Mouse (Mus musculus): ENCODE results near the gene Troap. TPM values are rescaled to one million over a fixed set of nuclear protein-coding genes. Genes with fewer than 3 reads are reported as not detected.

Troap gene
- polyA plus RNA-seq, 1 experiment from 2014 or later, result 27.2 TPM

DNA sequence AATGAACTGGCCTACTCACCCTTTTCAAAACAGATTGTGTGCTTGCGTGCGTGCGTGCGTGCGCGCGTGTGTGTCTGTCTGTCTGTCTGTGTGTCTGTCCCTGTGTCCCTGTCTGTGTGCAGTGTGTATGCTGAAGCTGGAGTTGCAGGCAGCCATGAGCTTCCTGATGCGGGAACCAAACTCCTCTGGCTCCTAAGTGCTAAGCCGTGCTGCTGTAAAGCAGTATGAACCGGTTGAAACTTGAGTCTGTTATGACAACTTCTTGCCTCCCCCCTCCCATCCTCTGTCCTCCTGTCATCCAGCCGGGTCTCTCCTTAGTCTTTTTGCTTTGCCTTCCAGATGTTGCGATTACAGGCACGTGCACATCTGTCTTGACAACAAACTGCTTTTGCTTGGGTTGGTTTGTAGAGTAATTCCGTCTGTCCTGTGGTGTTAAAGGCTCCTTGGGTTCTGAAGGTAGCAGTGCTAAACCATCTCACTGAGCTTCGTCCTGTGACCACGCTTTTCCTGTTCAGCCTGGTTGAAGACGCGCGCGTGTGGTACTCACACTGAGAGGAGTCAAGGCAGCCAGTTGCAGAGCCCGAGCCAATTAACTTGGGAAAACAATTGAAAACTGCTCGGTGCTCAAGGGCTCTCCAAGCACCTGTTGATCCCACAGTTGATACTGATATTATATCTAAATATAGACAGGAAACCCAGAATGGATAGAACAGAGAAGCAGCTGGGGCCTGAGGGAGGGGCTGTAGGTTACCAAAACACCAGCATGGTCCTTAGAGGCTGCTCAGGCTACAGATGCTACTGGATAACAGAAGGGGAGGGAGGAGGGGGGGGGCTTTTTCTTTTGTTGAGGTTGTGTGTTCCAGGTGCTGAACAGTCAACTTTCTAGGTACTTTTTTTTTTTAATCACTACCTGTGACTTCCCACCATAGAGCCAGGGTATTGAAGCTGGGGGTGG lies 55.9 kb downstream of the Troap start:
- WGBS, result 69% methylated on average over 22 of the region's 22 CpGs
- H3K27me3 ChIP-seq (ENCODE audit: control insufficient read depth, insufficient read depth, low read length), result no peaks in the 10 kb centered on the region
- no peaks in the 10 kb centered on the region for H3K36me3 ChIP-seq (ENCODE audit: control insufficient read depth, insufficient read depth, low read length)
- no peak overlapping the region for H3K4me3 ChIP-seq (ENCODE audit: low read depth, low read length)
- no peak overlapping the region for H3K4me2 ChIP-seq
- peaks cover 19% of the 10 kb centered on the region for H3K4me1 ChIP-seq (ENCODE audit: control insufficient read depth, insufficient read depth, low read length)
- H3K9me3 ChIP-seq (ENCODE audit: control insufficient read depth, low read length), result no peaks in the 10 kb centered on the region
- H3K27ac ChIP-seq (ENCODE audit: low read depth, low read length), result no peak overlapping the region; the same call in 1 of the 2 replicates
- DNase-seq (ENCODE audit: low spot score, missing footprints) (peak; percentile 89), ATAC-seq (ENCODE audit: low FRiP score) (no peak)
- no peak overlapping the region for H3K9ac ChIP-seq (ENCODE audit: low read length)

Small RNA genes within 50 kb of the gene (microRNA-seq; reads per million reads assigned to microRNA genes)
- gene Mir6960, result 1.7 reads per million

Other genes with a start within 250 kb of the Troap start
- gene Prkag1, start 243.1 kb upstream of the Troap start, polyA plus RNA-seq (2014; fragmentation: Nextera tagmentation; extraction: Ambion mirVana), result 69.7 and 81.4 TPM in 2 replicates
- 13.2 and 13.3 TPM in 2 replicates for gene Kmt2d, start 203.4 kb upstream of the Troap start, polyA plus RNA-seq (2014; fragmentation: Nextera tagmentation; extraction: Ambion mirVana)
- gene Rhebl1, start 180.0 kb upstream of the Troap start, polyA plus RNA-seq (2014; fragmentation: Nextera tagmentation; extraction: Ambion mirVana), result 14.2 and 16.7 TPM in 2 replicates
- gene Dhh, start 176.0 kb upstream of the Troap start, polyA plus RNA-seq (2014; fragmentation: Nextera tagmentation; extraction: Ambion mirVana), result 0.27 and 0.40 TPM in 2 replicates
- 7.5 and 9.8 TPM in 2 replicates for gene Lmbr1l, start 156.3 kb upstream of the Troap start, polyA plus RNA-seq (2014; fragmentation: Nextera tagmentation; extraction: Ambion mirVana)
- gene Tuba1b, start 140.0 kb upstream of the Troap start, polyA plus RNA-seq (2014; fragmentation: Nextera tagmentation; extraction: Ambion mirVana), result 2,214 and 2,255 TPM in 2 replicates
- not detected in 2 replicates for gene Gm49450, start 121.0 kb upstream of the Troap start, polyA plus RNA-seq (2014; fragmentation: Nextera tagmentation; extraction: Ambion mirVana)
- gene Tuba1a, start 120.9 kb upstream of the Troap start, polyA plus RNA-seq (2014; fragmentation: Nextera tagmentation; extraction: Ambion mirVana), result 7,669 and 8,043 TPM in 2 replicates
- gene Tuba1c, start 44.7 kb upstream of the Troap start, polyA plus RNA-seq (2014; fragmentation: Nextera tagmentation; extraction: Ambion mirVana), result 102 and 106 TPM in 2 replicates
- gene Prph, start 19.4 kb upstream of the Troap start, polyA plus RNA-seq (2014; fragmentation: Nextera tagmentation; extraction: Ambion mirVana), result 3.6 and 4.8 TPM in 2 replicates
- 5.0 and 6.2 TPM in 2 replicates for gene C1ql4, start 13.2 kb downstream of the Troap start, polyA plus RNA-seq (2014; fragmentation: Nextera tagmentation; extraction: Ambion mirVana)
- gene Dnajc22, start 18.6 kb downstream of the Troap start, polyA plus RNA-seq (2014; fragmentation: Nextera tagmentation; extraction: Ambion mirVana), result 0.46 and 0.50 TPM in 2 replicates
- gene Spats2, start 51.3 kb downstream of the Troap start, polyA plus RNA-seq (2014; fragmentation: Nextera tagmentation; extraction: Ambion mirVana), result 58.8 and 65.6 TPM in 2 replicates
- 0.04 and 0.07 TPM in 2 replicates for gene Kcnh3, start 150.3 kb downstream of the Troap start, polyA plus RNA-seq (2014; fragmentation: Nextera tagmentation; extraction: Ambion mirVana)
- 189 and 193 TPM in 2 replicates for gene Mcrs1, start 177.4 kb downstream of the Troap start, polyA plus RNA-seq (2014; fragmentation: Nextera tagmentation; extraction: Ambion mirVana)
- 41.5 and 41.6 TPM in 2 replicates for gene Prpf40b, start 220.5 kb downstream of the Troap start, polyA plus RNA-seq (2014; fragmentation: Nextera tagmentation; extraction: Ambion mirVana)
- 0.19 TPM in 1 of 2 replicates, not detected in the other for gene Fam186b, start 221.3 kb downstream of the Troap start, polyA plus RNA-seq (2014; fragmentation: Nextera tagmentation; extraction: Ambion mirVana)